Mouse (Mus musculus) CH12.LX (cell line): ENCODE data around the gene Slc7a8. TPM values are rescaled to one million over a fixed set of nuclear protein-coding genes. Genes with fewer than 3 reads are reported as not detected.

Experiments
- DNase-seq: peaks from one replicate; pipeline ENCODE4 v3.0.0-alpha.2; 2013; ENCODE audit errors: extremely low read depth
- H3K27ac ChIP-seq: 2 replicates; pipeline ENCODE4 v1.5.1; 2012; ENCODE audit warnings: low read depth, mild to moderate bottlenecking, control low read depth, moderate library complexity; ENCODE audit not compliant: insufficient read depth
- H3K27me3 ChIP-seq: replicated peaks from 2 replicates; pipeline ENCODE3; 2012; ENCODE audit warnings: inconsistent platforms
- H3K36me3 ChIP-seq, 2 experiments: replicated peaks in 1 of 2; 2 replicates each; pipeline versions ENCODE3 to v1.6.1; 2012; ENCODE audit warnings: inconsistent platforms in 1 of 2, low read length in 1 of 2, mild to moderate bottlenecking in 1 of 2, mixed read lengths in 1 of 2, moderate library complexity in 1 of 2; ENCODE audit not compliant: control insufficient read depth in 1 of 2, insufficient read depth in 1 of 2
- H3K4me1 ChIP-seq, 2 experiments: 2 replicates each; pipeline ENCODE4 v1.6.1; 2012; ENCODE audit warnings: inconsistent platforms in 1 of 2, moderate library complexity in 1 of 2; ENCODE audit not compliant: insufficient read depth in 2 of 2, control insufficient read depth in 1 of 2
- H3K4me2 ChIP-seq: 2 replicates; pipeline ENCODE4 v1.6.1; 2012; ENCODE audit warnings: low read depth, mild to moderate bottlenecking, control low read depth; ENCODE audit not compliant: poor library complexity, insufficient read depth, severe bottlenecking
- H3K4me3 ChIP-seq, 3 experiments: fragments of 150-350 bp in 1 of 3; sonication (generic) in 1 of 3; replicated peaks in 1 of 3; 2 replicates each; pipeline versions ENCODE3 to v1.5.1; 2011 to 2012; ENCODE audit warnings: low read depth in 2 of 3, low read length in 2 of 3, mild to moderate bottlenecking in 2 of 3, moderate library complexity in 2 of 3, control low read depth in 1 of 3, improper control_type of control experiment in 1 of 3, inconsistent platforms in 1 of 3, mixed read lengths in 1 of 3; ENCODE audit not compliant: poor library complexity in 1 of 3
- H3K79me2 ChIP-seq: replicated peaks from 2 replicates; pipeline ENCODE4 v1.6.1; 2012; ENCODE audit warnings: mild to moderate bottlenecking, moderate library complexity; ENCODE audit not compliant: control insufficient read depth, poor library complexity, insufficient read depth, severe bottlenecking; ENCODE audit errors: extremely low read depth
- H3K9ac ChIP-seq: 2 replicates; pipeline ENCODE4 v1.6.1; 2012; ENCODE audit warnings: low read depth, mild to moderate bottlenecking, control low read depth, moderate library complexity; ENCODE audit not compliant: insufficient read depth
- H3K9me3 ChIP-seq: replicated peaks from 2 replicates; pipeline ENCODE3; 2012; ENCODE audit warnings: low read length, inconsistent platforms, mixed read lengths
- BHLHE40 ChIP-seq: IDR thresholded peaks from 2 replicates; pipeline ENCODE4 v1.6.1; 2011; ENCODE audit warnings: mild to moderate bottlenecking, low read depth, low read length, improper control_type of control experiment
- CHD2 ChIP-seq: IDR thresholded peaks from 2 replicates; pipeline ENCODE4 v1.6.1; 2011; ENCODE audit warnings: low read length, improper control_type of control experiment
- CTCF ChIP-seq, 2 experiments: IDR thresholded peaks in 1 of 2; conservative IDR thresholded peaks in 1 of 2; 2 replicates each; pipeline ENCODE4 v1.5.1; 2011 to 2012; ENCODE audit warnings: low read depth in 2 of 2, low read length in 2 of 2, improper control_type of control experiment in 1 of 2, inconsistent platforms in 1 of 2, mild to moderate bottlenecking in 1 of 2, moderate library complexity in 1 of 2
- ELF1 ChIP-seq: IDR thresholded peaks from 2 replicates; pipeline ENCODE4 v1.6.1; 2014; ENCODE audit warnings: low read depth, mild to moderate bottlenecking, inconsistent platforms, low read length, improper control_type of control experiment
- EP300 ChIP-seq: IDR thresholded peaks from 2 replicates; pipeline ENCODE4 v1.6.1; 2011; ENCODE audit warnings: low read length, improper control_type of control experiment
- HCFC1 ChIP-seq: IDR thresholded peaks from 2 replicates; pipeline ENCODE4 v1.6.1; 2012; ENCODE audit warnings: low read depth, mild to moderate bottlenecking, inconsistent platforms, low read length, improper control_type of control experiment
- IRF4 ChIP-seq: IDR thresholded peaks from 2 replicates; pipeline ENCODE4 v1.6.1; 2014; ENCODE audit warnings: low read depth, mild to moderate bottlenecking, inconsistent platforms, low read length, improper control_type of control experiment
- KAT2A ChIP-seq: IDR thresholded peaks from 2 replicates; pipeline ENCODE4 v1.6.1; 2012; ENCODE audit warnings: low read length, improper control_type of control experiment, inconsistent platforms; ENCODE audit not compliant: insufficient replicate concordance
- MAFK ChIP-seq: IDR thresholded peaks from 2 replicates; pipeline ENCODE4 v1.6.1; 2011; ENCODE audit warnings: low read length, improper control_type of control experiment; ENCODE audit not compliant: insufficient replicate concordance
- MAX ChIP-seq: IDR thresholded peaks from 2 replicates; pipeline ENCODE4 v1.6.1; 2011; ENCODE audit warnings: low read length, improper control_type of control experiment
- MAZ ChIP-seq: IDR thresholded peaks from 2 replicates; pipeline ENCODE4 v1.6.1; 2012; ENCODE audit warnings: low read depth, mild to moderate bottlenecking, inconsistent platforms, low read length, improper control_type of control experiment, moderate library complexity
- MXI1 ChIP-seq: IDR thresholded peaks from 2 replicates; pipeline ENCODE4 v1.6.1; 2011; ENCODE audit warnings: mild to moderate bottlenecking, low read depth, low read length, improper control_type of control experiment
- MYC ChIP-seq: IDR thresholded peaks from 2 replicates; pipeline ENCODE4 v1.6.1; 2011; ENCODE audit warnings: low read depth, mild to moderate bottlenecking, improper control_type of control experiment, low read length
- NRF1 ChIP-seq: IDR thresholded peaks from 2 replicates; pipeline ENCODE4 v1.6.1; 2014; ENCODE audit warnings: low read depth, mild to moderate bottlenecking, inconsistent platforms, low read length, improper control_type of control experiment, moderate library complexity
- TBP ChIP-seq: conservative IDR thresholded peaks from 2 replicates; pipeline ENCODE4 v1.6.1; 2011; ENCODE audit warnings: low read depth, low read length, improper control_type of control experiment
- UBTF ChIP-seq: IDR thresholded peaks from 2 replicates; pipeline ENCODE4 v1.6.1; 2012; ENCODE audit warnings: low read depth, mild to moderate bottlenecking, inconsistent platforms, low read length, improper control_type of control experiment, moderate library complexity
- ZKSCAN1 ChIP-seq: IDR thresholded peaks from 2 replicates; pipeline ENCODE4 v1.6.1; 2012; ENCODE audit warnings: low read depth, inconsistent platforms, low read length, improper control_type of control experiment, borderline replicate concordance
- ZMIZ1 ChIP-seq: IDR thresholded peaks from 2 replicates; pipeline ENCODE4 v1.6.1; 2012; ENCODE audit warnings: low read depth, mild to moderate bottlenecking, inconsistent platforms, low read length, improper control_type of control experiment
- ZNF384 ChIP-seq: IDR thresholded peaks from 2 replicates; pipeline ENCODE4 v1.6.1; 2012; ENCODE audit warnings: low read depth, low read length, improper control_type of control experiment, inconsistent platforms
- dilution Hi-C: fragments of 300-500 bp; cut with MboI; formaldehyde crosslinking; loops from 2 replicates; pipeline ENCODE4 v1.14.3; 2020; ENCODE audit warnings: low sequenced_read_pairs; ENCODE audit not compliant: extremely low pct_unique_long_range_greater_than_20kb, extremely low pct_ligation_motif_present
- in situ Hi-C: fragments of 300-500 bp; cut with MboI; formaldehyde crosslinking; loops from 3 replicates; pipeline ENCODE4 v1.14.3; 2019; ENCODE audit warnings: low sequenced_read_pairs, low pct_ligation_motif_present, low pct_unique_long_range_greater_than_20kb, mixed read lengths
- polyA plus RNA-seq: library from polyadenylated mRNA; unstranded; fragments of >175 nt; gene quantifications from 2 replicates; pipeline ENCODE4 v1.2.1, GENCODE M21; 2012; ENCODE audit warnings: low read depth; ENCODE audit not compliant: insufficient read length
- total RNA-seq, 2 experiments: library from RNA; depleted of rRNA; stranded (reverse); fragments of 300-350 nt in 1 of 2; fragments of >200 nt in 1 of 2; gene quantifications; 2 replicates each; pipeline ENCODE4 v1.2.3; 2012 to 2014

The Slc7a8 gene
- total and polyA plus RNA-seq, 3 experiments: 0.13 to 0.17 TPM; not detected in 1

- no peaks in the 10 kb centered on the region for H3K27me3 ChIP-seq
- no peaks in the 10 kb centered on the region for H3K9me3 ChIP-seq
- TF ChIP-seq CTCF (conservative IDR thresholded peaks at IDR 0.05 in 1 of 2, IDR thresholded peaks at IDR 0.05 in 1 of 2; ENCODE audit: low read depth in 2 of 2, low read length in 2 of 2): no peak
- TF ChIP-seq MAFK: no peak
- no peak for TF ChIP-seq MAX
- no peak for TF ChIP-seq ZNF384
- TF ChIP-seq NRF1: no peak
- no peak for TF ChIP-seq MAZ
- no peak for TF ChIP-seq KAT2A
- no peak for TF ChIP-seq IRF4
- TF ChIP-seq ZMIZ1: no peak
- TF ChIP-seq MXI1: no peak
- no peak for TF ChIP-seq MYC
- no peak for TF ChIP-seq UBTF
- no peak for TF ChIP-seq CHD2
- TF ChIP-seq TBP: no peak
- TF ChIP-seq ELF1: no peak
- TF ChIP-seq ZKSCAN1: no peak
- TF ChIP-seq HCFC1: no peak
- TF ChIP-seq, all 38 proteins: peak for 0
- Histone ChIP-seq H3K4me2 (no peak overlapping the region), H3K9ac (no peak overlapping the region), H3K79me2 (no peaks in the 10 kb centered on the region), H3K27ac (no peak overlapping the region), H3K36me3 (no peaks in the 10 kb centered on the region), H3K4me1 (peaks cover 5 to 19% of the 10 kb centered on the region in 2 experiments; a peak in 3 of 4 replicates), H3K4me3 (no peak overlapping the region)
- DNase-seq: no peak
- in situ Hi-C loops (no loop called here), dilution Hi-C loops (no loop called here)
Measured at GRCm38 (mm10) chr14:54749238-54749637, 32.5 kb downstream of the Slc7a8 start.

GRCm38 (mm10) chr14:54747942-54748917, 33.5 kb downstream of the Slc7a8 start:
- Histone ChIP-seq H3K9me3 (no peaks in the 10 kb centered on the region), H3K4me3 (no peak overlapping the region), H3K9ac (no peak overlapping the region), H3K36me3 (no peaks in the 10 kb centered on the region), H3K27ac (no peak overlapping the region), H3K4me2 (0 out of 2 replicates have a peak overlapping the region, but pooled peaks have one; percentile 29), H3K4me1 (peaks cover 3 to 9% of the 10 kb centered on the region in 2 experiments; a peak in 3 of 4 replicates), H3K79me2 (no peaks in the 10 kb centered on the region), H3K27me3 (no peaks in the 10 kb centered on the region)
- in situ Hi-C loops (no loop called here), dilution Hi-C loops (no loop called here)
- DNase-seq: peak; percentile 29
- no peak for TF ChIP-seq EP300
- TF ChIP-seq MAZ: no peak
- peak; percentile 29; the same call in 1 of the 2 replicates for TF ChIP-seq BHLHE40
